Mouse (Mus musculus): ENCODE data around the gene Tnfrsf25.

GRCm38 (mm10) chr4:152108673-152109072 lies 7.1 kb upstream of the Tnfrsf25 start:
- TF ChIP-seq CTCF (IDR thresholded peaks at IDR 0.05; ENCODE audit: borderline replicate concordance, insufficient read depth, low read depth, low read length) (no peak), POLR2A (IDR thresholded peaks at IDR 0.05; ENCODE audit: borderline replicate concordance, insufficient read depth, low read length) (no peak)

Measured in cerebellum, adult 2 months (tissue).